Mouse (Mus musculus): ENCODE data around the gene Slc22a23. TPM values are rescaled to one million over a fixed set of nuclear protein-coding genes. Genes with fewer than 3 reads are reported as not detected.
"Not testable (repeated sequence)": the region's sequence is repeated elsewhere in the genome, so short reads cannot be mapped to it uniquely, and the experiment has no call there.

The Slc22a23 gene
- polyA plus RNA-seq (2016; fragmentation: Nextera tagmentation; extraction: Ambion mirVana) = 6.8 and 7.0 TPM in 2 replicates

DNA sequence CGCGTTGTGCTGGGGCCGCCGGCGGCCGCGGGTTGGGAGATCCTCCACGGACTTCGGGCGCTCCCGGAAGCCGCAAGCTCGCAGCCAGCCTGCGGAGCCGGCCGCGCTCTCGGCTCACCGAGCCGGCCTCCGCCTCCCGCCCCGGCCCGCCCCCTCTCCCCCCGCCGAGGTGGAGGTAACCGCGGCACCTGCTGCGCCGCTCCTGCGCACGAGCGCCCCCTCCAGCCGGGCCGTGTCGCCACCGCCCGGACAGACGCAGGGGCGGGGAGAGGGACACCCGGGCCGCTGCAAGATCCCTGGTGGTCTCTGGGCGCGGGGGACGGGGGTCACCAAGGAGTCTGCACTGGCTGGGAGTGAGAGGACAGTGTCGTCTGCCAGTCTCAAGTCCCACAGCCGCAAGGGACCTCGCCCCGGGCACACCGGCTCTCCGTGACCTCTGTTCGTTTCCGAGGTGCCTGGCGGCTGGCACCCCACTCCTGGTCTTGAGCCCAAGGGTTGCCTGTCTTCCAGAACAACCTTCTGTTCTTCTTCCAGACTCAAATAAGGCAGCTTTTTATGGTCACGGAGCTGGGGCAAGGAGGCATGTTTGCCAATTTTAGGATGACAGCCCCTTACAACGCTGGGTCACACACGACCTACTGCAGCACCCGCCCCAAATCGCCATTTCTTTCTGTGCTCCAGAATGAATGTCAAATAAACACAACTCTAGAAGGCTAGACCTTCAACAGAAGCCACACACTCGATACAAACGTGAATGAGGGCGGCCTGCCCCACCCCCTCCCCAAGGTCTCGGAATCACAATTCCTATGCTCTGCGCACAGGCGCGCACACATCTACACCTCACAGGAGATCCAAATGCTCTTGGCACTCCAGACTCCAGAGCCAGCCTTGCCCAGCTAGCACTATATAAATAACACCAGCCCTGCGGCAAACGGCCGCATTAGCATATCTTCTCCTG lies at the start of gene Slc22a23:
Gene Slc22a23 (minus strand): TSS at position 55 of the 958 bp plus-strand sequence.
- peak; percentile 78 for DNase-seq (ENCODE audit: extremely low spot score, low spot score)
- no peaks in the 10 kb centered on the region for H3K9me3 ChIP-seq
- H3K4me3 ChIP-seq = peak within 1 kb of the TSS; percentile 88
- WGBS = 2% methylated on average over 57 of the region's 69 CpGs
- H3K36me3 ChIP-seq (replicated peaks) = peaks cover 4% of the 10 kb centered on the region
- H3K27ac ChIP-seq = peak within 1 kb of the TSS; percentile 93
- peaks cover 30% of the 10 kb centered on the region for H3K27me3 ChIP-seq (ENCODE audit: poor library complexity, severe bottlenecking)
- H3K4me1 ChIP-seq = peaks cover 65% of the 10 kb centered on the region

DNA sequence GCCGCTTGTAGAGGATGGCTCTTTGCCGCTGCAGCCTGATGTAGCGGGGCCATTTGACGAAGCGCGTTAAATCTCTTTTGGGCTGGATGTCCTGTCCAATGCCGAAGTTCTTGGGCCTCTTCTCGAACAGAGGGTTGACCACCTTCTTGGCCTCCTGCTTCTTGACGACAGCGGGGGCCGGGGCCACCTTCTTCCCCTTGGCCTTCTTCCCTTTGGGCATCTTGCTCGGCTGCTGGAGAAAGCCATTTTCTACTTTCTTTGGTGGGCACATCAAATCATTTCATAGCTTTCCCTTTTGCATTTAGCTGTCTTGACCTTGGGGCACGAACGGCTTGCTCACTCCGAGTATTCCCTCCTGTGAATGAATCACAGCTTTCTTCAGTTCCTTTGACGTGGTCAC lies 49.3 kb upstream of the Slc22a23 start:
- H3K27ac ChIP-seq; H3K4me3 ChIP-seq; H3K9me3 ChIP-seq; H3K4me1 ChIP-seq; H3K36me3 ChIP-seq (replicated peaks); DNase-seq (ENCODE audit: extremely low spot score, low spot score): not testable (repeated sequence)
- peaks cover 14% of the 10 kb centered on the region; the same call in 1 of the 2 replicates for H3K27me3 ChIP-seq (ENCODE audit: poor library complexity, severe bottlenecking)
- 82% methylated on average over 14 of the region's 16 CpGs for WGBS

DNA sequence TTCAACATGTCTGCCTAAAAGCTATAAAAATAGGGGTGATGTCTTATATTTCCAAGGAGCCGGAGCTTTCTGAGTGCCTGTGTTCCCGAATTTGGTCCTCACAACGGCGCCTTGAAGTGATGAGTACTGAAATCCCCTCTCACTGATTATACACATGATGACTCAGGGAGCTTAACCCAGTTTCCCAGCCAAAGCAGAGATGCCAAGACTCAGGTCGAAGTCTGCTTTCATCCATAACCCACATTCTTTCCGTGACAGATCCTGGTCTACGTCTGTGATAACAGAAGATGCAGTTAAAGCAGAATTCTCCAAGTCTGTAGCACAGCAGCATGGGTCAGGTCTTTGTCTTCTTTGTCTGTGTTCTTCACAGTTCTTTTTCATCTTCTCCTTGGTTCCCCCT lies 47.4 kb upstream of the Slc22a23 start:
- no peak for DNase-seq (ENCODE audit: extremely low spot score, low spot score)
- H3K4me1 ChIP-seq = no peaks in the 10 kb centered on the region
- H3K36me3 ChIP-seq (replicated peaks) = no peaks in the 10 kb centered on the region
- H3K27me3 ChIP-seq (ENCODE audit: poor library complexity, severe bottlenecking) = peaks cover 31% of the 10 kb centered on the region
- H3K4me3 ChIP-seq = no peak overlapping the region
- no peak overlapping the region for H3K27ac ChIP-seq
- WGBS = 90% methylated on average over 7 of the region's 7 CpGs
- no peaks in the 10 kb centered on the region for H3K9me3 ChIP-seq

DNA sequence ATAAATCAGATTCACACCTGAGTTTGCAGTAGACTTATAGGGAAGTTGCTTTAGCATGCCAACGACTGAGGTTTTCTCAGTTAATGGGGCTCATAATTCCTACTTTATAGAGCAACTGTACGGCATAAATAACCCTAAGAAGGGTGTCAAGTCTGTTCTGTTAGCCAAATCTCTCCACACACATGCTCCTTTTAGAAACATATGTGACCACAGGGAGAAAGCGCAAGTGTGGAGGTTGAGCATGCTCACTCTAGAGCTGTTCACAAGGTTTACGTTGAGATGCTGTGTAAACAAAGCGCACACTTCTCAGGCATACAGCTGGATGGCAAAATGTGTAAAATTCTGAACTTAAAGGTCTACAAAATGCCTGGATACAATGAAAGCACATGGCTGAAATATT lies 43.2 kb upstream of the Slc22a23 start:
- Histone ChIP-seq H3K36me3 (replicated peaks) (no peaks in the 10 kb centered on the region), H3K27ac (no peak overlapping the region), H3K4me1 (peaks cover 11% of the 10 kb centered on the region), H3K9me3 (no peaks in the 10 kb centered on the region), H3K4me3 (no peak overlapping the region), H3K27me3 (ENCODE audit: poor library complexity, severe bottlenecking) (peaks cover 60% of the 10 kb centered on the region)
- no peak for DNase-seq (ENCODE audit: extremely low spot score, low spot score)
- 94% methylated on average over 5 of the region's 5 CpGs for WGBS

DNA sequence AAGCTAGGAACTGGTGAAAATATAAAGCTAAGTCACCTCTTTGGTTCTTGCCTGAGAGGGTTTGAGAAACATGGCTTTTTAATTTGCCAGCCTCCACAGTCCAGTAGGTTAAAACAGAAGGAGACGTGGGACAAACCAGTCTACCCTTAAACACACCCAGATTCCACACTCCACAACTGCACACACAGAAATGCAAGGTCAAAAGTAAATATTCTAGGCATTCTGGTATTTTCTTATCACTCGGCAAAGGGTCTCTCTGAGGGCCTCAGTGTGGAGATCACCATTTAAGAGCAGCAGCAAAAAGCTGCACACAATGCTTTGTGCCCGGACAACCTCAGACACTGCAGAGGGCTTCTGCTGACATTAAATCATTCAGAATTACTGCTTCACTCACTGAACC lies 38.4 kb upstream of the Slc22a23 start:
- Histone ChIP-seq H3K36me3 (replicated peaks) (no peaks in the 10 kb centered on the region), H3K4me3 (no peak overlapping the region), H3K4me1 (peaks cover 11% of the 10 kb centered on the region), H3K27me3 (ENCODE audit: poor library complexity, severe bottlenecking) (peaks cover 50% of the 10 kb centered on the region), H3K9me3 (no peaks in the 10 kb centered on the region), H3K27ac (no peak overlapping the region)
- WGBS = 93% methylated on average over 3 of the region's 3 CpGs
- no peak for DNase-seq (ENCODE audit: extremely low spot score, low spot score)

DNA sequence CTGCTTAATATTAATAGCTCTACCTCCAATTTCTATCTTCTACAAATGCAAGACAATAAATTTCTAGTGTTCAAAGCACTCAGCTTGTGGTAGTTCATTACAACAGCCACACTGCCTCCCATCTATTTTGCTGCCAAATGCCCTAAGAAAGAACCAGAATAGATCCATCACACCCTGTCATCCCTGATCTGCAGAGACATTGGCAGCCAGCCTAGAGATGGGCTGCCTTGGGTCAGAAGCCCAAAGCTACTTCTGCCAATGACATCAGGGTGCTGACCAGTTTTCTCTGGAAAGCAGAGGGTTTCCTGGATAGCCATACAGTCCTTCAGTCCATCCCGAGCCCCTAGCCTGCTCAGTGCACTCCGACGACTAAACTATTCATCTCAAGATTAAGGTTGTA lies 33.9 kb upstream of the Slc22a23 start:
- H3K36me3 ChIP-seq (replicated peaks) = no peaks in the 10 kb centered on the region
- WGBS = 98% methylated on average over 3 of the region's 3 CpGs

DNA sequence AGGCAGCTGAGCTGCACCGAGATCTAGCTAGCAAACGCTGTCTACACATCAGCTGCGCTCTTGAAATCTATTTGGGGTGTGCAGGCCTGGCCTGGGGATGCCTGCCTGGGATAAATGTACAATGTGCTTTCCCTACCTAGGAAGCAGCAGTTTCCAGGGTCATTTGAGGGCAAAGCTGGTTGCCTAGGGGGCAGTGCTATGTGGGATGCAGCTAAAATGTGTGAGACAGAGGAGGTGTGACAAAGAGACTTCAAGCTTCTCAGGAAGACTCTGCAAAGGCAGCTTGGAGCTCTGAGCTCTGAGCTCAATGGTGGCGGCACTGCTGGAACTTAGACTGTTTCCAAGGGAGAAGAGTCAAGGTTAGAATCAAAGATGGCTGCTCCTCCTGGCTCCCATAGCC lies 30.2 kb upstream of the Slc22a23 start:
- 83% methylated on average over 4 of the region's 4 CpGs for WGBS
- H3K4me3 ChIP-seq = no peak overlapping the region
- H3K4me1 ChIP-seq = no peaks in the 10 kb centered on the region
- H3K36me3 ChIP-seq (replicated peaks) = no peaks in the 10 kb centered on the region
- no peak overlapping the region for H3K27ac ChIP-seq
- H3K27me3 ChIP-seq (ENCODE audit: poor library complexity, severe bottlenecking) = no peaks in the 10 kb centered on the region
- H3K9me3 ChIP-seq = no peaks in the 10 kb centered on the region
- DNase-seq (ENCODE audit: extremely low spot score, low spot score) = no peak

More for the DNA sequence above, 33.9 kb upstream of the Slc22a23 start:
- no peak for DNase-seq (ENCODE audit: extremely low spot score, low spot score)
- H3K27me3 ChIP-seq (ENCODE audit: poor library complexity, severe bottlenecking) = peaks cover 20% of the 10 kb centered on the region
- no peak overlapping the region for H3K27ac ChIP-seq
- H3K4me1 ChIP-seq = no peaks in the 10 kb centered on the region
- no peaks in the 10 kb centered on the region for H3K9me3 ChIP-seq
- H3K4me3 ChIP-seq = no peak overlapping the region

DNA sequence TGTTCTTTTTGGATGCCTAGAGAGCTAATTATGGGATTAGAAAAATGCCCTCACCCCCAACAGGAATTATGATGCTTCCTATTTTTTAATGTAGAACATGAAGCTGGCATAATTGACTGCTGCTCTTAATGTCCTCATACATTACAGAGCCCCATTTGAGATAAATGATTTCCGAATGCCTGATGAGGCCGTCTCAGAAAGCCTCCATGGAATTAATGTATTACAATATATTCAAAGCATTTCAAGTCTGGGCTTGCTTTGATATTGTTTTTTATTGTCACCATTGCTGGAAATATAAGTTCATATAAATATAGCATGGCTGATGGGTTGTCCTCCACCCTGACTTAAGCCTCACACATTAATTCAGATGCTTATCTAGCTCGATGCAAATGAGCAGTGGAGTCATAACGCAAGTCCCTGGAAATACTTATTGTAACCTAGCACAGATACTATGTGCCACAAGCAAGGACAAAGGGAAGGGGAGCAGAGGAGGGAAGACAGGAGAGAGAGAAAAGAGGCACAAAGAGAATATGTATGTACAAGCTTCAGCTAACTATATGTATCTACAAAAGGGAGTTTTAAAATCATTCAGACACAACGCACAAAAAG lies 28.0 kb upstream of the Slc22a23 start:
- WGBS = 92% methylated on average over 5 of the region's 5 CpGs
- Histone ChIP-seq H3K4me3 (no peak overlapping the region), H3K4me1 (no peaks in the 10 kb centered on the region), H3K27ac (no peak overlapping the region), H3K27me3 (ENCODE audit: poor library complexity, severe bottlenecking) (no peaks in the 10 kb centered on the region), H3K9me3 (no peaks in the 10 kb centered on the region), H3K36me3 (replicated peaks) (no peaks in the 10 kb centered on the region)
- DNase-seq (ENCODE audit: extremely low spot score, low spot score) = no peak

DNA sequence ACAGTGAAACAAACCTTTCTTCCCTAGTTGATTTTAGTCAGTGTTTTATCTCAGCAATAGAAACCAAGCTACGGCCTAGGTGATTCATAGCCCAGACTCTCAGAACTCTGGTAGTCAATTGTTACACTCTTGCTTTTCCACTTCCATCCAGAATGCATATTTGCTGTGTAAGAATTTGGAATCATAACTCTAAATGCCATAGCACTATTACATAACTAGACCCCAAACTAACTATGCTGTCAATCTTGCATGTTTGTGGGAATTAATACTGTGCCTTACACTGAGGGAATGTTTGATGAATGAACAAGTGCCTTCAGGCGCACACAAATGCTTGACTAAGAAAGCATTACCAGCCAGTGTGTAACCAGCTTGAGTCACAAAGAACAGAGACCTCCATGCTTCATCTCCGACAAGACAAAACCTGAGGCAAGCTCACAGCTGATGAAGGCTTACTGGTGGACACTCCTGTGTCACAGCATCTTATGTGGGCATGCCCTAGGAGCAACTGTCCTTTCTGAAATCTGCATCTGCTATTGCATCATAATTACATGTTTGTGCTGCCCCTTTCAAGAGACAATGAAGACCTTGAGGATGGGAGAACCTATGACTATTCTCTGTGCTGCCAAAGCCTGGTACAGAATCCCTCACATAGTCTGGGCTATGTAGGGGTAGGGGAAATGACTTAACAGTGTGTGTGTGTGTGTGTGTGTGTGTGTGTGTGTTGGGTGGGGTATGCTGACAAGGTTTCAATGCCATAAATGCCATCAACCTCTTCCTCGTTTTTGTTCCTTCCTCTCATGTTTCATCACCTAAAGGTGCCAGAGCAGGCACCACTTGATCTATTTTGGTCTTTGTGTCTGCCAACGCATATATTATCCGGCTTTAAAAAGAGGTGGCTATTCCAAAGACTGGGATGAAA lies 27.2 kb upstream of the Slc22a23 start:
- no peak for DNase-seq (ENCODE audit: extremely low spot score, low spot score)
- H3K27me3 ChIP-seq (ENCODE audit: poor library complexity, severe bottlenecking) = no peaks in the 10 kb centered on the region
- 88% methylated on average over 6 of the region's 6 CpGs for WGBS
- no peaks in the 10 kb centered on the region for H3K9me3 ChIP-seq
- no peak overlapping the region for H3K4me3 ChIP-seq
- H3K4me1 ChIP-seq = no peaks in the 10 kb centered on the region
- no peak overlapping the region for H3K27ac ChIP-seq
- H3K36me3 ChIP-seq (replicated peaks) = no peaks in the 10 kb centered on the region

DNA sequence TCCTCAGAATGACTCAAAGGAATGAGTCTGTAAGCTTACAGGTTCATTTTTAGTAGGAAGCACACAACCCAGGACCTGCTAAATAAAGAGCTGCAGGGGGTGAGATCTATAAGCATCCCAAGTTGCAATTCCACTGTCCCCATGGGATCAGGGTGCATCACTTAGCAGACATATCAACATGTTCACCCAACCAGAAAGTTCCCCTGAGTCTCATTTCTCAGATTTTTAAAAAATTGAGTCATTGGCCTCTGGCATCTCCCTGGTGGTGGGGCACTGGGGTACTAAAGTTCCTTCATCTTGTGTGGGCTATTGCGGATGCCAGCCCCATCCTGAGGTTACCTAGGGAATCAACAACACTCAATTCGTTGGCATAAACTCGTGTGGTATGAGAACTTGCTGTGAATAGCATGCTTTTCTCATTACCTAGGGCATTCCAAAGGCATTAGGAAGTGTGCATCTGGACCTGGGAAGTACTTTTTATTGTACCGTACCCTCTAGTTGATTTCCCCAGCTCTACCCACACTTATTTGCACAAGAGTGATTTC lies 25.4 kb upstream of the Slc22a23 start:
- H3K4me1 ChIP-seq = no peaks in the 10 kb centered on the region
- WGBS = 89% methylated on average over 4 of the region's 4 CpGs
- H3K36me3 ChIP-seq (replicated peaks) = no peaks in the 10 kb centered on the region
- DNase-seq (ENCODE audit: extremely low spot score, low spot score) = no peak
- H3K4me3 ChIP-seq = no peak overlapping the region
- no peaks in the 10 kb centered on the region for H3K27me3 ChIP-seq (ENCODE audit: poor library complexity, severe bottlenecking)
- H3K9me3 ChIP-seq = no peaks in the 10 kb centered on the region
- H3K27ac ChIP-seq = no peak overlapping the region

DNA sequence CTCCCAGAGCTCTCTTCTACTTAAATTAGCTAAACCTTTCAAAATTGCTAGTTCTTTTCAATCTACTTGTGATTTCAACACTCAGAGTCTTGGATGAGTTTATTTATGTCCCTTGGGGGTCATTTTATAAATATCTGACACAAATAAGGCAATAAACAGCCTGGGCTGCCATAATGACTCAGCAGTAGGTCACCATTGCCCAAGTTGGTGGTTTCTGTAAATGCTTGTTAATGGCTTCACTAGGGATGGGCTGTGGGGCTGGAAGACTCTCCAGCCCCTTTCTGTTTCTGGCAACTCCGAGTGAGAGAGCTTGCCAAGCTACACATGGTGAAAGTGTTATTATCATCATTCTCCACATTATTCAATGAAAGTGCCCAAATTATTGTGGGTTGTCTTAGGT lies 20.2 kb upstream of the Slc22a23 start:
- no peaks in the 10 kb centered on the region for H3K9me3 ChIP-seq
- no peak overlapping the region for H3K27ac ChIP-seq
- H3K4me3 ChIP-seq = no peak overlapping the region
- 81% methylated on average over 1 of the region's 1 CpGs for WGBS
- no peaks in the 10 kb centered on the region for H3K36me3 ChIP-seq (replicated peaks)
- no peaks in the 10 kb centered on the region for H3K27me3 ChIP-seq (ENCODE audit: poor library complexity, severe bottlenecking)
- peaks cover 9% of the 10 kb centered on the region for H3K4me1 ChIP-seq
- DNase-seq (ENCODE audit: extremely low spot score, low spot score) = no peak

DNA sequence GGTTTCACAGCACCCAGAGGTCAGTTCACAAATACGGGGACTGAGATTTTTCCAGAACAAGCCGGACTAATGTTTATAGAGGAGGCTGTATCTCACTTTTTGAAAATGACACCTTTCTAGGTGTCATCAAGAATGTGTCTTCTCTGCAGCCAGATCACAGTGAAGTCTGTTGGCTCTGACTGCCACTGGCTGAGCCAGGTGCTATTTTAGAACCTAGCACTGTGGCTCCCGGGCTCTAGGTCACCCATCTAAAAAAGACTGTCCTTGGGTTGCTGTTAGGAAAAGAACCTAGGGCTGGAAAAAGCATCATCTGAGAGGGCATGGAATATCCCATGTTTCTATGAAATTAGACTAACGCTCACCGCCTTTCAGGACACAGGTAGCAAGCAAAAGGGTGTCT lies 10.7 kb upstream of the Slc22a23 start:
- Histone ChIP-seq H3K27me3 (ENCODE audit: poor library complexity, severe bottlenecking) (no peaks in the 10 kb centered on the region), H3K9me3 (no peaks in the 10 kb centered on the region), H3K4me1 (no peaks in the 10 kb centered on the region), H3K27ac (no peak overlapping the region), H3K4me3 (no peak overlapping the region), H3K36me3 (replicated peaks) (no peaks in the 10 kb centered on the region)
- DNase-seq (ENCODE audit: extremely low spot score, low spot score) = no peak
- WGBS = 97% methylated on average over 5 of the region's 5 CpGs

Measured in forebrain, embryonic 10.5 days (tissue).